ENCODE assay signal across 8 mouse cellular contexts in genomic region chr17:50471230-50471629, GRCm38 (mm10). TPM values are rescaled to one million over a fixed set of nuclear protein-coding genes. Genes with fewer than 3 reads are reported as not detected.
A peak's percentile ranks its signal among the peaks of the same experiment; 100 is the strongest.
DNase-seq lines count a peak whose midpoint lies in the region; ATAC-seq and TF ChIP-seq lines count a peak whose summit lies in the region.

No protein-coding gene starts in this region.

- TF ChIP-seq CTCF in midbrain, postnatal 0 days (IDR thresholded peaks at IDR 0.05) = no peak

- ATAC-seq in common myeloid progenitor, adult 5-6 weeks (replicated peaks; ENCODE audit: low read depth, poor library complexity, severe bottlenecking) = 0 out of 2 replicates have a peak, but pooled peaks have one; percentile 15
- ATAC-seq in lung, embryonic 16.5 days (ENCODE audit: low read depth) = peak; percentile 67
- no peak for ATAC-seq in midbrain, postnatal 0 days (ENCODE audit: low FRiP score)

- no peak overlapping the region for H3K4me3 ChIP-seq in lung, embryonic 16.5 days (ENCODE audit: low read length)
- H3K4me3 ChIP-seq in midbrain, postnatal 0 days (ENCODE audit: low read depth, low read length) = no peak overlapping the region

- H3K9me3 ChIP-seq in lung, embryonic 16.5 days (ENCODE audit: control insufficient read depth, low read length) = no peaks in the 10 kb centered on the region
- H3K9me3 ChIP-seq in midbrain, postnatal 0 days (ENCODE audit: low read length) = no peaks in the 10 kb centered on the region

- H3K36me3 ChIP-seq in lung, embryonic 16.5 days (ENCODE audit: control insufficient read depth, insufficient read depth, low read length) = no peaks in the 10 kb centered on the region
- H3K36me3 ChIP-seq in midbrain, postnatal 0 days (ENCODE audit: insufficient read depth, low read length) = no peaks in the 10 kb centered on the region

- H3K4me2 ChIP-seq in lung, embryonic 16.5 days (ENCODE audit: low read depth, low read length) = no peak overlapping the region
- H3K4me2 ChIP-seq in midbrain, postnatal 0 days (ENCODE audit: low read depth, low read length, poor library complexity, severe bottlenecking) = no peak overlapping the region

- peak; percentile 26 for DNase-seq in MEL-GATA-1-ER (ENCODE audit: extremely low read depth, low read depth)
- DNase-seq in kidney, adult 18-20 months = peak; percentile 25
- DNase-seq in thymus, postnatal 14 days = peak; percentile 67
- DNase-seq in right cerebral cortex, postnatal 4 days = no peak
- no peak for DNase-seq in urinary bladder, postnatal 4 days (ENCODE audit: low spot score in 2 of 2)
- DNase-seq in midbrain, postnatal 0 days (ENCODE audit: low spot score) = no peak

- 32% methylated on average over 3 of the region's 3 CpGs for WGBS in lung, embryonic 16.5 days
- 70% methylated on average over 3 of the region's 3 CpGs for WGBS in midbrain, postnatal 0 days

- H3K27ac ChIP-seq in lung, embryonic 16.5 days (ENCODE audit: low read length) = no peak overlapping the region
- no peak overlapping the region for H3K27ac ChIP-seq in midbrain, postnatal 0 days (ENCODE audit: low read depth, low read length)

- H3K4me1 ChIP-seq in lung, embryonic 16.5 days (replicated peaks; ENCODE audit: control insufficient read depth, insufficient read depth, low read length) = peaks cover 13% of the 10 kb centered on the region
- peaks cover 5% of the 10 kb centered on the region for H3K4me1 ChIP-seq in midbrain, postnatal 0 days (ENCODE audit: insufficient read depth, low read length)

- H3K27me3 ChIP-seq in lung, embryonic 16.5 days (ENCODE audit: control insufficient read depth, insufficient read depth, low read depth, low read length) = no peaks in the 10 kb centered on the region
- H3K27me3 ChIP-seq in midbrain, postnatal 0 days (ENCODE audit: insufficient read depth, low read length) = no peaks in the 10 kb centered on the region

- no peak overlapping the region for H3K9ac ChIP-seq in lung, embryonic 16.5 days (ENCODE audit: low read length)
- H3K9ac ChIP-seq in midbrain, postnatal 0 days (replicated peaks; ENCODE audit: low read length, poor library complexity, severe bottlenecking) = no peak overlapping the region

RNA-seq across cellular contexts. Expression of gene Plcl2, which starts 38.0 kb away (rescaled TPM):
- total RNA-seq in common myeloid progenitor, adult 5-6 weeks (2017) = 35.1 and 42.6 TPM in 2 replicates
- polyA plus RNA-seq in lung, embryonic 16.5 days (2015; fragmentation: Nextera tagmentation; extraction: Ambion mirVana) = 2.4 and 2.7 TPM in 2 replicates
- 43.2 and 52.1 TPM in 2 replicates for total RNA-seq in midbrain, postnatal 0 days (2014; rRNA removed)
- polyA plus RNA-seq in midbrain, postnatal 0 days (2015; fragmentation: Nextera tagmentation; extraction: Ambion mirVana) = 7.1 and 8.8 TPM in 2 replicates

Comparison
In these comparisons a context has a peak if more than half of its experiments do, and no peak if none do; other contexts are left out.
1. DNase-seq: peak in MEL-GATA-1-ER (single experiment), kidney, adult 18-20 months (single experiment) and thymus, postnatal 14 days (single experiment); none in right cerebral cortex, postnatal 4 days (single experiment), urinary bladder, postnatal 4 days (0 of 2) and midbrain, postnatal 0 days (single experiment).